Mouse (Mus musculus): ENCODE results near the gene Cwc25. TPM values are rescaled to one million over a fixed set of nuclear protein-coding genes. Genes with fewer than 3 reads are reported as not detected.

Gene Cwc25
- polyA plus RNA-seq, 1 experiment from 2014 or later = 15.1 TPM

DNA sequence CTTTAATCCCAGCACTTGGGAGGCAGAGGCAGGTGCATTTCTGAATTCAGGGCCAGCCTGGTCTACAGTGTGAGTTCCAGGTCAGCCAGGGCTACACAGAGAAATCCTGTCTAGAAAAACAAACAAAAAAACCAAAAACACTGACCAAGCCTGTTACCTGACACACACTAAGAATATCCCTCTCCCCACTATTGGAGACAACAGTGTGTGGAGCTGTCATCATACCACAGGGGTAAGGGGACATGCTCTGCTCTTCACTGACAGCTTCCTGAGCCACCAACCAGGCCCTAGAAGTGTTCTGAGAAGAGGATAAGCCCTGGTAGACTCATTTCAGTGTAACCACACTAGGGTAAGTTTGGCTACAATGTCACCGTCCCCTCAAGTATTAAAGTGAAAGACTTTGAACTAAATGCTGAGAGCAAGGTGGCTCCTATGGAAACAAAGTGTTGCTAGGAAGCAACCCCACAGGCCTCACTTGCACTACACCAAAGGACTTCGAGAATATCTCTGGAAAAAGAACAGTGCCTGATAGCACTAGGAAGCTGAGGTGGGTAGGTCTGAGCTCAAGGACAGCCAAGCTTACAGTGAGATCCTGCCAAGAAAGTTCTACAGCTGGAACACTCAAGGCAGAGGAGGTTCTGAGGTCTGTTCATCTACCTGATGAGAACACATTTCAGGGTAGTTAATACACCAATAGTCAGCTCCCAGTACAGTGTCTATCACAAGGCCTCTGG is 13.8 kb upstream of the Cwc25 start:
- Histone ChIP-seq H3K36me3 (ENCODE audit: insufficient read depth, low read length) (peaks cover 58% of the 10 kb centered on the region), H3K9me3 (ENCODE audit: low read length) (no peaks in the 10 kb centered on the region), H3K4me2 (replicated peaks; ENCODE audit: low read depth, low read length) (peak overlapping the region; percentile 75), H3K4me1 (ENCODE audit: insufficient read depth, low read length) (peaks cover 21% of the 10 kb centered on the region), H3K27me3 (ENCODE audit: insufficient read depth, low read length) (no peaks in the 10 kb centered on the region), H3K9ac (replicated peaks; ENCODE audit: low read length) (peak overlapping the region; percentile 99), H3K4me3 (ENCODE audit: low read length) (peak overlapping the region; percentile 100), H3K27ac (ENCODE audit: low read length) (no peak overlapping the region)
- ATAC-seq (ENCODE audit: low FRiP score, low TSS enrichment) = no peak
- 78% methylated on average over 2 of the region's 2 CpGs for WGBS

DNA sequence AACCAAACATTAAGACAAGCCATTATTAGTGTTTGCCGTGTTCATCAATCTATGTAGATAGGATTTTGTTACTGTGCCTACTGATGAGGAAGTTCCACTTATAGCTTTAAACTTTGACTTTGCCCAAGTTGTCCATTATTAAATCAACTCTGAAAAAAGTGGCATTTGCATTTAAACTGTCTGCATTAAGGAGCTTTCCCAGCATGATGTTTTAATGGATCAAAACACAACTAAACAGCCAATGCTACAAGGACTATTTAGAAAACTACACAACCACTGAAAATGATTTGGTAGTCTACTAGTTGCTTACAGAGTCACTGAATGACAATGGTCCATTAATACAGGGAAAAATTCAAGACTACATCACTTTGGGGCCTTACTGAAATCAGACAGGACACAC is 12.6 kb upstream of the Cwc25 start:
- no peaks in the 10 kb centered on the region for H3K27me3 ChIP-seq (ENCODE audit: insufficient read depth, low read length)
- no peak for ATAC-seq (ENCODE audit: low FRiP score, low TSS enrichment)
- no peak overlapping the region for H3K9ac ChIP-seq (replicated peaks; ENCODE audit: low read length)
- no peak overlapping the region for H3K4me2 ChIP-seq (replicated peaks; ENCODE audit: low read depth, low read length)
- H3K4me3 ChIP-seq (ENCODE audit: low read length) = no peak overlapping the region
- H3K4me1 ChIP-seq (ENCODE audit: insufficient read depth, low read length) = peaks cover 21% of the 10 kb centered on the region
- no peaks in the 10 kb centered on the region for H3K9me3 ChIP-seq (ENCODE audit: low read length)
- 89% methylated on average over 1 of the region's 1 CpGs for WGBS
- H3K36me3 ChIP-seq (ENCODE audit: insufficient read depth, low read length) = peaks cover 58% of the 10 kb centered on the region
- no peak overlapping the region for H3K27ac ChIP-seq (ENCODE audit: low read length)

DNA sequence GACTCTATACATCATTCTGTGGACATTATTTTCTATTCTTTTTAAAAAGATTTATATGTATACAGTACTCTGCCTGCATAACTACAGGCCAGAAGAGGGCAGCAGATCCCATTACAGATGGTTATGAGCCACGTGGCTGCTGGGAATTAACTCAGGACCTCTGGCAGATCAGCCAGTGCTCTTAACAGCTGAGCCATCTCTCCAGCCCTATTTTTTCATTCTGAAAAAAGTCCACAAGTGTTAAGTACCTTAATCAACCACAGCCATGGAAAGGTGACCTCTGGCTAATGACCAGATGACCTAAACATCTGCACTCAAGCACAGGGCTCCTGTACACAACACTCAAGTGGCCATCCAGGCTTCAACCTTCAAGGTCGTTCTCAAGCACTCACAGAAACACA is 10.8 kb upstream of the Cwc25 start:
- H3K9ac ChIP-seq (replicated peaks; ENCODE audit: low read length) = no peak overlapping the region
- H3K9me3 ChIP-seq (ENCODE audit: low read length) = no peaks in the 10 kb centered on the region
- H3K4me3 ChIP-seq (ENCODE audit: low read length) = no peak overlapping the region
- H3K27ac ChIP-seq (ENCODE audit: low read length) = no peak overlapping the region
- ATAC-seq (ENCODE audit: low FRiP score, low TSS enrichment) = peak; percentile 43
- H3K4me2 ChIP-seq (replicated peaks; ENCODE audit: low read depth, low read length) = no peak overlapping the region
- H3K4me1 ChIP-seq (ENCODE audit: insufficient read depth, low read length) = peaks cover 18% of the 10 kb centered on the region
- H3K36me3 ChIP-seq (ENCODE audit: insufficient read depth, low read length) = peaks cover 58% of the 10 kb centered on the region
- no peaks in the 10 kb centered on the region for H3K27me3 ChIP-seq (ENCODE audit: insufficient read depth, low read length)
- WGBS = 49% methylated on average over 2 of the region's 2 CpGs

DNA sequence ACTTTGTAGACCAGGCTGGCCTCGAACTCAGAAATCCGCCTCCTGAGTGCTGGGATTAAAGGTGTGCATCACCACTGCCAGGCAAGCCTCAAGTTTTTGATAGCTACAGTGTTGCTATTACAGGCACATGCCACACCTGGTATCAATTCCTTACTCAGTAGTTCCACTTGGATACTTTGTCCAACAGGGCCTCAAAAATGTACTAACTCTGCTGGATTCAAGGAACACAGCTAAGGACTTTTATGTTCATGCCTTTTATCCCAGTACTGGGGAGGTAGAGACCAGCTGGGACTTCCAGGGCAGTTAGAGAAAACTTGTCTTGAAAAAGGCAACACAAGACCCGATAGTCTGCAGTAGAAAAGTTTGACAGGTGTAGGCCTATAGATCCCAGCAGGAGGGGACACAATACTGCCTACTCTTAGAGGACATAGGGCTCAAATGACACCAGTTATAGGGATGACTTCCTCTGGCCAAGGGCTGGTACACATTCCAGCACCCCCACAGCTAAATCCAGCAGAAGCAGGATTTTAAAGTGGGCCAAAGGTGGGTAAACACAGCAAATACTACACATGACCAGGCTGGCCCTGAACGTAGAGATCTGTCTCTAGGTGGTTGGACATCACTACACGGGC is 10.3 kb upstream of the Cwc25 start:
- WGBS = 63% methylated on average over 5 of the region's 5 CpGs
- H3K9me3 ChIP-seq (ENCODE audit: low read length) = no peaks in the 10 kb centered on the region
- no peaks in the 10 kb centered on the region for H3K27me3 ChIP-seq (ENCODE audit: insufficient read depth, low read length)
- no peak overlapping the region for H3K4me3 ChIP-seq (ENCODE audit: low read length)
- H3K4me1 ChIP-seq (ENCODE audit: insufficient read depth, low read length) = peaks cover 18% of the 10 kb centered on the region
- H3K36me3 ChIP-seq (ENCODE audit: insufficient read depth, low read length) = peaks cover 58% of the 10 kb centered on the region
- no peak overlapping the region for H3K27ac ChIP-seq (ENCODE audit: low read length)
- ATAC-seq (ENCODE audit: low FRiP score, low TSS enrichment) = peak; percentile 52; the same call in 1 of the 2 replicates
- no peak overlapping the region for H3K4me2 ChIP-seq (replicated peaks; ENCODE audit: low read depth, low read length)
- H3K9ac ChIP-seq (replicated peaks; ENCODE audit: low read length) = no peak overlapping the region

DNA sequence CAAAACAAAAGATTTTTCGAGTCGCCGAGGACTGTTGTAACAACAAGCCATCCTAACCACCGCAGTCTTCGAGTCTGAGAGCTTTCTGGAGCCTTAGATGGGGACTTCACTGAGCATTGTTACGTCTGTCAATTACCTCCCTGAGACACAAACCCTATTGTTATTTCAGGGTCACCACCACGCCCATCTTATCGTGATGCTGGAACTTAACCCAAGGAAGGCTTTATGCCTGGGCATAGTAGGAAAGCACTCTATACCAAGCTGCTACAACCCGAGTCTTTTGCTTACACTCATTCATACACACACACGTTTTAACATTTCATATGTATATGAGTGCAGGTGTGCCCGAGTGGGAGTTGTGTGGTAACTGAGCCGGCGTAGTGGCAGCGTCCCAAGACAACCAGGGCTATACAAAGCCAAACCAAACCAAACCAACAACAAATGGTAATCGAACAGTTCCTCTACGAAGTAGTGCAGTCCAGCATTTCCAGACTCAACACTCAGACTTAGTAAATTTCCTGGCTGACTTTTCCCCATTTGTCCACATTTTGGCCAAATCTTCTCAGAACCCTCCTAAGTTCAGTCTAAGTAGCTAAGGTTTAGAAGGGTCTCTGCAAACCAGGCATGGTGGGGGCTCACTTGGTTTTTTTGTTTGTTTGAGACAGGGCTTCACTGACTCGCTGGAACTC is 9.6 kb upstream of the Cwc25 start, which contains the start of gene 1700001P01Rik:
Gene 1700001P01Rik (minus strand): TSS at position 111 of the 689 bp plus-strand sequence.
- H3K9ac ChIP-seq (replicated peaks; ENCODE audit: low read length) = no peak within 1 kb of the TSS
- 52% methylated on average over 17 of the region's 17 CpGs for WGBS
- no peak for ATAC-seq (ENCODE audit: low FRiP score, low TSS enrichment)
- H3K9me3 ChIP-seq (ENCODE audit: low read length) = no peaks in the 10 kb centered on the region
- H3K4me1 ChIP-seq (ENCODE audit: insufficient read depth, low read length) = peaks cover 16% of the 10 kb centered on the region
- H3K4me2 ChIP-seq (replicated peaks; ENCODE audit: low read depth, low read length) = no peak within 1 kb of the TSS
- no peak within 1 kb of the TSS for H3K4me3 ChIP-seq (ENCODE audit: low read length)
- H3K27ac ChIP-seq (ENCODE audit: low read length) = no peak within 1 kb of the TSS
- H3K36me3 ChIP-seq (ENCODE audit: insufficient read depth, low read length) = peaks cover 54% of the 10 kb centered on the region
- H3K27me3 ChIP-seq (ENCODE audit: insufficient read depth, low read length) = no peaks in the 10 kb centered on the region

DNA sequence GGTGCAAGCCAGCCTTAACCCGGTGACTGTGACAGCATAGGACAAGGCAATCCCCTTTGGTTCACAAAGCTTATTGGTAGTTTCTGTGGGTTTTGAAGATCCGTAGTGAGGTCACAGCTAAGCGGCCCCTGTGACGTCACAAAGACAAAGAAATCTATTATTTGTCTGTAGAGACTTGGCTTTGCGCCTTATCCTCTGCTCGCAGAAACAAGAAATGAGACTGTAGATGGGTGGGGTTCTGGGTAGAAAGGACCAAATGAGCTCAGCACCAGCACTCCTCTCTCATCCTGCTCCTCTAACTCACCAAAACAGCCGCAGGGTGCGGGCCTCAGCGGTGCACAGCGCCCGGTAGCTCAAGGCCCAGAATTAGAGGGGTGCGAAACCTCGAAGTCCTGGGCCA is 8.8 kb upstream of the Cwc25 start:
- WGBS = 79% methylated on average over 13 of the region's 13 CpGs
- no peak overlapping the region for H3K4me2 ChIP-seq (replicated peaks; ENCODE audit: low read depth, low read length)
- H3K4me3 ChIP-seq (ENCODE audit: low read length) = no peak overlapping the region
- H3K4me1 ChIP-seq (ENCODE audit: insufficient read depth, low read length) = peaks cover 8% of the 10 kb centered on the region
- H3K9me3 ChIP-seq (ENCODE audit: low read length) = no peaks in the 10 kb centered on the region
- H3K27ac ChIP-seq (ENCODE audit: low read length) = no peak overlapping the region
- H3K36me3 ChIP-seq (ENCODE audit: insufficient read depth, low read length) = peaks cover 46% of the 10 kb centered on the region
- no peaks in the 10 kb centered on the region for H3K27me3 ChIP-seq (ENCODE audit: insufficient read depth, low read length)
- H3K9ac ChIP-seq (replicated peaks; ENCODE audit: low read length) = no peak overlapping the region
- ATAC-seq (ENCODE audit: low FRiP score, low TSS enrichment) = no peak

DNA sequence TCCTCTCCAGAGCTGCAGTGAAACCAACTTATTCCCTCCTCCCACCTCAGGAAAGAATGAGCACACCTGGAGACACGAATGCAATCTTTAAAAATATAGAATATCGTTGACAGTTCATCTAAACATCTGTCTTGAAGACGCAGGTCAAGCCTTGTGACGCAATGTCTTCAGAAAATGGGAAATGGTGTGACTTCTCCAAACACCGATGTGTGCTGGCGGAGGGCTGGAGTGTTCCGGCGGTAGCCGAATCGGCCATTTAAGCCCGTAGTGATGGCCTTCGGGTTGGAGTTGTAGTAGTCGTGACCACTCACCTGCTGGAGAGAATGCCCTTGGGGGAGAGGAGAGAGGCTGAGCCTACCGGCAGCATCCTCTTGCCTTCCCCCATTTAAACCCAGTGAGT is 5.1 kb upstream of the Cwc25 start:
- Histone ChIP-seq H3K36me3 (ENCODE audit: insufficient read depth, low read length) (peaks cover 9% of the 10 kb centered on the region), H3K4me3 (ENCODE audit: low read length) (no peak overlapping the region), H3K9me3 (ENCODE audit: low read length) (no peaks in the 10 kb centered on the region), H3K4me2 (replicated peaks; ENCODE audit: low read depth, low read length) (no peak overlapping the region), H3K4me1 (ENCODE audit: insufficient read depth, low read length) (no peaks in the 10 kb centered on the region), H3K27me3 (ENCODE audit: insufficient read depth, low read length) (no peaks in the 10 kb centered on the region), H3K9ac (replicated peaks; ENCODE audit: low read length) (no peak overlapping the region), H3K27ac (ENCODE audit: low read length) (no peak overlapping the region)
- no peak for ATAC-seq (ENCODE audit: low FRiP score, low TSS enrichment)
- 78% methylated on average over 14 of the region's 14 CpGs for WGBS

DNA sequence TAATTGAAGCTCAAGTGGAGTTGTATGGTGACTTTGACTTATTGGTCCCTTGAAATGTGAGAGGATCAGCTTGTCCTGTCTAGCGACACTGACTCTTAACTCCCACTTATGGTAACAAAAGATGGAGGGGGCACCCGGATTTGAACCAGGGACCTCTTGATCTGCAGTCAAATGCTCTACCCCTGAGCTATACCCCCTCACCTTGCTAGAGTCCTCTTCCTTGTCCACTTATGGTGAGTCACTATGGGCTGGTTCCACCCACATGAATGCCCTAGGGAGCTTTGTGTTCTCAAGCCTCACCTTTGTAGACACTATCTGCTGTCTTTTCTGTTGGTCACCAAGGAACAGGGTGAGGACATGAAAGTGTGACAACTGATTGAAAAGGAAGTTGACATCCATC is 3.3 kb upstream of the Cwc25 start:
- H3K4me1 ChIP-seq (ENCODE audit: insufficient read depth, low read length) = peaks cover 11% of the 10 kb centered on the region
- WGBS = 13% methylated on average over 2 of the region's 2 CpGs
- H3K9me3 ChIP-seq (ENCODE audit: low read length) = no peaks in the 10 kb centered on the region
- no peaks in the 10 kb centered on the region for H3K36me3 ChIP-seq (ENCODE audit: insufficient read depth, low read length)
- H3K4me2 ChIP-seq (replicated peaks; ENCODE audit: low read depth, low read length) = no peak overlapping the region
- H3K9ac ChIP-seq (replicated peaks; ENCODE audit: low read length) = no peak overlapping the region
- ATAC-seq (ENCODE audit: low FRiP score, low TSS enrichment) = no peak
- no peaks in the 10 kb centered on the region for H3K27me3 ChIP-seq (ENCODE audit: insufficient read depth, low read length)
- no peak overlapping the region for H3K4me3 ChIP-seq (ENCODE audit: low read length)
- H3K27ac ChIP-seq (ENCODE audit: low read length) = no peak overlapping the region

DNA sequence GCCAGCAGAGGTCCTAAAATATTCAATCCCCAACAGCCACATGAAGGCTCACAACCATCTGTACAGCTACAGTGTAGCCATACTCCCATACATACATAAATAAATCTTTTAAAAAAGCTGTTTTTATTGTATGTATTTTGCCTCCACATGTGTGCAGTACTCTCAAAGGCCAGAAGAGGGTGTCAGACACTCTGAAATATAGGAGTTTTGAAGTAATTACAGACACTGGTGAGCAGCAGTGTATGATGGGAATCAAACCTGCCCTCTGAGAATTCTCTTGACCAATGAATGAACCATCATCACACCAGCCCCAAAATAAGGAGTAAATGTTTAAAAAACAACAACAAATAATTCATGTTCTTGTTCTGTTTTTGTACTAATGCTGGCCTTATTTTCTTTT is 4.7 kb downstream of the Cwc25 start:
- H3K4me1 ChIP-seq (ENCODE audit: insufficient read depth, low read length) = peaks cover 11% of the 10 kb centered on the region
- H3K36me3 ChIP-seq (ENCODE audit: insufficient read depth, low read length) = peaks cover 37% of the 10 kb centered on the region
- H3K4me2 ChIP-seq (replicated peaks; ENCODE audit: low read depth, low read length) = no peak overlapping the region
- H3K27me3 ChIP-seq (ENCODE audit: insufficient read depth, low read length) = no peaks in the 10 kb centered on the region
- ATAC-seq (ENCODE audit: low FRiP score, low TSS enrichment) = no peak
- no peak overlapping the region for H3K27ac ChIP-seq (ENCODE audit: low read length)
- H3K9ac ChIP-seq (replicated peaks; ENCODE audit: low read length) = no peak overlapping the region
- no peak overlapping the region for H3K4me3 ChIP-seq (ENCODE audit: low read length)
- H3K9me3 ChIP-seq (ENCODE audit: low read length) = no peaks in the 10 kb centered on the region

DNA sequence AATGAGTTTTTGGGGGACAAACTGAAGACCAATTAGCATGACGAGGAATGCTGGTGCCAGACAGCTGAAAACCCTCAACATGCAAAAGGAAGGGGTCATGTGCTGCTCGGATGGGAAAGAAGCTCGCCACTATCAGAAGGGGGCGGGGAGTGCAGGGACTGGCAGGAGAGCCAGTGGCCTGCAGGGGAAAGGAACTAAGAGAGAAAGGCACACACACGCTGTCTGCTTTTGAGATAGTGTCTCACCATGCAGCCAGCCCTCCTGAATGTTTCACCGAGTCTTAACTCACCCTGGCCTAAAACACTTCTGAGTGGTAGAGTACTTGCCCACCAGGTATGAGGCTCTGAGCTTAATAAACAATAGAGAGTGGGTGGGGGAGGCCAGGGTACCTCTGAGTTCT is 7.4 kb downstream of the Cwc25 start:
- no peak overlapping the region for H3K9ac ChIP-seq (replicated peaks; ENCODE audit: low read length)
- H3K27me3 ChIP-seq (ENCODE audit: insufficient read depth, low read length) = no peaks in the 10 kb centered on the region
- no peaks in the 10 kb centered on the region for H3K4me1 ChIP-seq (ENCODE audit: insufficient read depth, low read length)
- H3K36me3 ChIP-seq (ENCODE audit: insufficient read depth, low read length) = peaks cover 55% of the 10 kb centered on the region
- H3K27ac ChIP-seq (ENCODE audit: low read length) = no peak overlapping the region
- WGBS = 81% methylated on average over 6 of the region's 6 CpGs
- H3K4me3 ChIP-seq (ENCODE audit: low read length) = no peak overlapping the region
- no peak for ATAC-seq (ENCODE audit: low FRiP score, low TSS enrichment)
- no peak overlapping the region for H3K4me2 ChIP-seq (replicated peaks; ENCODE audit: low read depth, low read length)
- H3K9me3 ChIP-seq (ENCODE audit: low read length) = no peaks in the 10 kb centered on the region

Data from kidney, embryonic 16.5 days (tissue).